Mouse (Mus musculus) olfactory bulb, adult 2 months (tissue): ENCODE measurements around the gene Erp27. TPM values are rescaled to one million over a fixed set of nuclear protein-coding genes. Genes with fewer than 3 reads are reported as not detected.
"Not testable (repeated sequence)": the region's sequence is repeated elsewhere in the genome, so short reads cannot be mapped to it uniquely, and the experiment has no call there.

Source experiments
- H3K27ac ChIP-seq: fragments of 200-500 bp; 2 replicates; pipeline ENCODE4 v1.5.1; 2012; ENCODE audit warnings: low read depth, low read length; ENCODE audit not compliant: insufficient read depth
- H3K4me1 ChIP-seq: fragments of 200-500 bp; 2 replicates; pipeline ENCODE4 v1.6.1; 2012; ENCODE audit warnings: low read length; ENCODE audit not compliant: control insufficient read depth, insufficient read depth
- H3K4me3 ChIP-seq: fragments of 200-500 bp; 2 replicates; pipeline ENCODE4 v1.5.1; 2012; ENCODE audit warnings: mild to moderate bottlenecking, low read depth, low read length, moderate library complexity; ENCODE audit not compliant: insufficient read depth
- CTCF ChIP-seq: fragments of 200-500 bp; IDR thresholded peaks from 2 replicates; pipeline ENCODE4 v1.5.1; 2012; ENCODE audit warnings: low read depth, mild to moderate bottlenecking, low read length, moderate library complexity; ENCODE audit not compliant: insufficient read depth
- POLR2A ChIP-seq: fragments of 200-500 bp; IDR thresholded peaks from 2 replicates; pipeline ENCODE4 v1.6.1; 2012; ENCODE audit warnings: mild to moderate bottlenecking, low read depth, low read length, moderate library complexity; ENCODE audit not compliant: insufficient read depth
- WGBS: fragments of 180-500 bp; shearing (Covaris S2); methylation state at CpG from one replicate; pipeline ENCODE4 v1.1.7; 2018; 5-methylcytosine and 5-hydroxymethylcytosine counted together
- polyA plus RNA-seq: library from polyadenylated mRNA; stranded (reverse); fragments of >200 nt; gene quantifications from 2 replicates; pipeline ENCODE4 v1.2.4, GENCODE M21; 2012; ENCODE audit warnings: low replicate concordance; ENCODE audit not compliant: missing spikeins, insufficient read depth, insufficient read length

The Erp27 gene
- not detected in 2 replicates for polyA plus RNA-seq

DNA sequence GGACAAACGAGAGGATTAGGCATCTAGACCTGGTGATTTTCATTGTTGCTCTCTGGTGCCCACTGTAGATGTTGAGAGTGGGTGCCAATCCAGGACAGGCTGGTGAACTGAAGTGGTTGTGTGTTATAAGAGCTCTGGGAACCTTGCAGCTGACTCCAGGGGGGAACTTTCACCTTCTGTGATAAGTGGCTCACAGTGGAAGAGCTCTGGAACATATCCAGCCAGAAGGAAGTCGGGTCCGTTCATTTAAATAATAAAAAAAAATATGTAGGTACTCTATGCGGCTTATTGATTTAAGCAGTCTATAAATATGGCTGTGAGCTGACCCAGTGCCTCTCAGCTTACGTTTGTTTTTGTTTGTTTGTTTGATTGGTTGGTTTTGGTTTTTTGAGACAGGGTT is at the start of gene Erp27:
TSS of gene Erp27 (minus strand) at position 101 of the 400 bp plus-strand sequence.
- Histone ChIP-seq H3K4me1 (peaks cover 2% of the 10 kb centered on the region; the same call in 1 of the 2 replicates), H3K4me3 (no peak within 1 kb of the TSS), H3K27ac (no peak within 1 kb of the TSS)
- TF ChIP-seq CTCF = no peak
- TF ChIP-seq POLR2A = no peak
- 81% methylated on average over 5 of the region's 5 CpGs for WGBS

DNA sequence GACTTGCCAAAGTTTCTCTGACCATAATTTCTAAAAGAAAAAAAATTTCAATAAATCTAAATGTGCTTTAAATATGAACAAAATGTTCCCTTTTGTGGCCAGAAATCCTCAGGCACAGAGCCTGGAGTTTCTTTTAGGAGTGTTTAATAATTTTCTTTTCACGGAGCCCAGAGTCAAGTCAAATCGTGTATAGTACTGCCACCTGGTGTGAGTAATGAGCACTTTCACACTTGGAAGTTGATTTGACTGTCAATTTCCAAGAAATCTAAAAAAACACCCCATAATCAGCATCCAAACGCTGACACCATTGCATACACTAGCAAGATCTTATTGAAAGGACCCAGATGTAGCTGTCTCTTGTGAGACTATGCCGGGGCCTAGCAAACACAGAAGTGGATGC is 46.9 kb upstream of the Erp27 start:
- not testable (repeated sequence) for H3K4me3 ChIP-seq, H3K27ac ChIP-seq
- H3K4me1 ChIP-seq = peaks cover 14% of the 10 kb centered on the region
- WGBS = 10% methylated on average over 4 of the region's 4 CpGs

DNA sequence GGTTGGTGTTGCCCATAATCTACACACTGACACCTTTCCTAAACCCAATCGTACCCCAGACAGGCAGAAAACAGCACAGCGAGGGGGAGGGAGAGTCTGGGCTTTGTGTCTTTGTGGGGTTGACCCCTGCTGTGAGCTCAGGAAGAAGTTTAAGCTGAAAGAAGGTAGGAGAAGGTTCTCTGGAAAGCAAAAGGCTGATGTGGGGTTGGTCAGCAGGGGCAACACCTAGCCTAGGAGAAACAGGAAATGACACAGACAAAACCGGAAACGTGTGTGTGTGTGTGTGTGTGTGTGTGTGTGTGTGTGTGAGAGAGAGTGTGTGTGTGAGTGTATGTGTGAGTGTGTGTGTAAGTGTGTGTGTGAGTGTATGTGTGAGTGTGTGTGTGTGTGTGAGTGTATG is 45.5 kb upstream of the Erp27 start:
- Histone ChIP-seq H3K4me3 (no peak overlapping the region), H3K4me1 (peaks cover 14% of the 10 kb centered on the region), H3K27ac (no peak overlapping the region)
- TF ChIP-seq CTCF = no peak
- 79% methylated on average over 4 of the region's 4 CpGs for WGBS

DNA sequence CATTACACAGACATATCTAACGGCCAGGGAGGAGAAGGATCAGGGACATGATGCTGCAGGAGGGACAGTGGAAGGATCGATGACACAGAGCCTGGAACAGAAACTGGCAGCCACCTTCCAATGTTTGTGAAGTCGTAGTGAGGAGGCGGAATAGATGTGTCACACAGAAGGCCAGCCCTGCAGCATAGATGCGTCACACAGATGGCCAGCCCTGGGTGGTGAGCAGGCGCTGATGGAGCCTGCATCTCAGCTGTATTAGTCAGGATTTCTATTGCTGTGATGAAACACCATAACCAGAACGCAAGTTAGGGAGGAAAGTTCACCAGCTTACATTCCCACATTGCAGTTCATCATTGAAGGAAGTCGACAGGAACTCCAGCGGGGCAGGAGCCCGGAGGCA is 43.9 kb upstream of the Erp27 start:
- no peak overlapping the region for H3K4me3 ChIP-seq
- no peak for TF ChIP-seq POLR2A
- no peak for TF ChIP-seq CTCF
- no peak overlapping the region for H3K27ac ChIP-seq
- peaks cover 14% of the 10 kb centered on the region for H3K4me1 ChIP-seq
- 52% methylated on average over 10 of the region's 10 CpGs for WGBS

DNA sequence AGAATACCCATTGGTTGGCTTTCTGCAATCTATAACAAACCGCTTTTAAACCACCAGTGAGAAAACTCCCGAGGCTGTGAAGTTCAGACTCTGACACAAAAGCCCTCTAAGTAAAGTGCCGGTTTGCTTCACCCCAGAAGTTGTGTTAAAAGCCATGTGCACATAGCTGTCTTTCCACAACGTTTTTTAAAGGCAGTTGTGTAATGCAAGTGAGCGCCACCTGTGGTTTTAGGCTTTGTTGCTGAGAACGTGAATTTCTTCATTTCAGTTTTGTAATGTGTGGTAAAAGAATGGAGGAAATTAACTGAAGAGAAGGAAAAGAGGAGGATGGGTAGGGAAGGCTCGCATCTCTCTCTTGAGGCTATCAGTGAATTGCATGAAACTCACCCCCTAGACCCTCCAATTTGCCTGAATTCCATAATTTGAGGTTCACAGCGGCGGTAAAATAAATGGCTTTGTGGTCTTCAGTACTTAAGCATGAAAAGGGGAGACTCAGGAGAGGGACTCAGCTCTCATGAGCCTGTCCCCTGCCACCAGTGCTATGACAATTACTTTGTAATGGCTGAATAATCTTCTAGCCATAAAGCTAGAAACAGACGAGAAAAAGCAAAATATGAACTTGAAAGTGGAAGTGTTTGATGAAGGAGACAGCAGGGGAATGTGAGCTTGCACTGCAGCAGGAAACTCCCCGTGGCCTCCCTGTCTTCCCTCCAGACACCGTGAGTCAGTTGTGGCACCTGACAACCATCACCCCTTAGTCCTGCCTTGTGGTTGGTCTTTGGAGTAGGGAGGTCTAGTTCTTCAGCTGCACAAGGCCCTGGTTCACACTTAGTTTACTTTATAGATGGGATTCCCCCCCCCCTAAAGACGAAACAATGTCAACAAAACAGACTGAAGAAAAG is 42.9 kb upstream of the Erp27 start:
- peaks cover 10% of the 10 kb centered on the region for H3K4me1 ChIP-seq
- 66% methylated on average over 13 of the region's 13 CpGs for WGBS
- no peak overlapping the region for H3K27ac ChIP-seq
- TF ChIP-seq CTCF = no peak
- TF ChIP-seq POLR2A = no peak
- no peak overlapping the region for H3K4me3 ChIP-seq

DNA sequence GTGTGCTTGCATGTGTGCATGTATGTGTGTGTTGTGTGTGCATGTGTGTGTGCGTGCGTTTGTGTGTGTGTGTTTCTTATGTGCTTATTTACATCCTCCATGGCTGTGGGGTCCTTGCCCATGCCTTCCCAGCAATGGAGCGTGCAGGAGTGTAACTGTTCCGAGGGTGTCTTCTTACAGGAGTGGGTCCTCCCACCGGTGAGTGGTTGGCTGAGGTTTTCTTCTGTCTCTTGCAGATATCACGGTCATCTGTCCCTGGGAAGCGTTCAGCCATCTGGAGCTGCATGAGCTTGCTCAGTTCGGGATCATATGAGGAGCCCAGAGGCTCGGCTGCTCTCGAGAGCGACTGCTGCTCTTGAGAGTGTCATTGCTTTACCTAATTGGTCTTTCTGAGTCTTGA is 41.0 kb upstream of the Erp27 start:
- Histone ChIP-seq H3K4me3 (no peak overlapping the region), H3K4me1 (peaks cover 8% of the 10 kb centered on the region), H3K27ac (no peak overlapping the region)
- TF ChIP-seq CTCF = no peak
- TF ChIP-seq POLR2A = no peak
- 89% methylated on average over 11 of the region's 11 CpGs for WGBS

DNA sequence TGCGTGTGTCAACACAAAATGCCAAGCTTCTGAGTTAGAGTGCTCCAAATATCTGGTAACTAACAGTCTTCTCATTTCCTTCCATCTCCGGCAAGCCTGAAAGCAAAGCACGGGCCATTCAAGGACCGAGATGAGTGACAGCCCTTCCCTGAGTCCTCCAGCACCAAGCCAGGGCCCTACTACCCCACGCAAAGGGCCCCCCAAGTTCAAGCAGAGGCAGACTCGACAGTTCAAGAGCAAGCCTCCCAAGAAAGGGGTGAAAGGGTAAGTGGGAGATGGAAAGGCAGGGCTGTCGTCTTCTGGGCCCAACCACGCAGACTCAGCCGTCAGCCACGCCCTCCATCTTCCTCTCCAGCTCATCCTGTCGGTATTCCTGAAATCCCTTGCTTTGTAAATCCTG is 37.2 kb upstream of the Erp27 start:
- no peak overlapping the region for H3K4me3 ChIP-seq
- no peak overlapping the region for H3K27ac ChIP-seq
- H3K4me1 ChIP-seq = no peaks in the 10 kb centered on the region
- TF ChIP-seq POLR2A (no peak), CTCF (no peak)
- 70% methylated on average over 11 of the region's 11 CpGs for WGBS

DNA sequence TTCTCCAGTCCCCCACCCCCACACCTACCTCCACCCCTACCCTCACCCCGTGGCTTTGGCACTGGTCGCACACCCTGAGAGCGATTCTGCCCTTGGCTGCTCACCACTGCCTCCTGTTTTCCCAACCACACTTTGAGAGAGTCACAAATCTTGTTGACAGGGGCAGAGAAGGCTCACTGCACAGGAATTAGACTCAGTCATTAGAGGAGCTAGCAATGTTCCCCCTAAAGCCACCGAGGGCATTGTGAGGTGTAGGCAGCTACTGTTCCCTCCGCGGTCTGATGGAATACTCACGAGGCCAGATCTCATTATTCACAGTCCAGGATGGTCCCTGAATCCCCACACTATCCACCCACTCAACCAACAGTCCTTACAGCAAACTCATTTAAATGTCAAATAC is 35.1 kb upstream of the Erp27 start:
- TF ChIP-seq CTCF = no peak
- no peak for TF ChIP-seq POLR2A
- Histone ChIP-seq H3K4me3 (no peak overlapping the region), H3K27ac (no peak overlapping the region), H3K4me1 (no peaks in the 10 kb centered on the region)
- WGBS = 74% methylated on average over 7 of the region's 7 CpGs

DNA sequence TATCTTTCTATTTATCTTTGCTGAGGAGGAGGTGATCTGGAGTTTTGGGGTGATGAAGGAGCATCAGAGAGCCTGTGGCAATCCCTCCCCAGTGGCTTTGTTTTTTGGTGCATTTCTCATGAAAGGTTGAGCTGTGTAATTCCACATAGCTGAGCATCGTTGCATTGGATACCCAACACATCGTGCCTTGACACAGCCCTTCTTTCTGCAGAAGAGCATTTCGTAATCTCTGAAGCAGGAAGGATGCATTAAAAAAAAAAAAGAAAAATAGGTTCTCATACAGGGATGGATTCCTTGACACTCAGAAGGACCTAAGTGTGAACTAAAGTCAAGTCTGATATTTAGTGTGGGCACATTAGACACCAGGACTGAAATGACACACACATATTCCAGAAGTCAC is 33.3 kb upstream of the Erp27 start:
- Histone ChIP-seq H3K4me3 (no peak overlapping the region), H3K27ac (no peak overlapping the region), H3K4me1 (no peaks in the 10 kb centered on the region)
- TF ChIP-seq CTCF = no peak
- WGBS = 86% methylated on average over 3 of the region's 3 CpGs

DNA sequence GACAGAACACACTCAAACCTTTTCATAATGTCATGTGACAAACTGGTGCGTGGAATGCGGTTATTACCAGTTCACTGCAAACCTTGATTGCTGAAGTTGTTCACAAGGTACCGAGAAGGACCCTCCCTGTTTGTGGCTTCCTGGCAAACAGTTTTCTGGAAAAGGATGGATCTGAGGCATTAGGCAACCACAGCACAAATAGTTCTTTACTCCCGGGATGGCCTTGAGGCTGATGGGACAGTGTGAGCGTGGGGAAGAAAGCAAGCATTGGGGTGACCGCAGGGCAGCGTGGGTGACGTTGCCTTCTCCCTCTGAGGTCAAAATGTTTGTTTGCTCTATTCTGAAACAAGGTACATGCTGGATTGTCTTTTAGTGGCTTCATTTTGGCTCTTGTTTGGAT is 32.7 kb upstream of the Erp27 start:
- TF ChIP-seq POLR2A (no peak), CTCF (no peak)
- no peak overlapping the region for H3K27ac ChIP-seq
- WGBS = 92% methylated on average over 8 of the region's 8 CpGs

More for the DNA sequence above, 32.7 kb upstream of the Erp27 start:
- Histone ChIP-seq H3K4me3 (no peak overlapping the region), H3K4me1 (no peaks in the 10 kb centered on the region)
